Mouse (Mus musculus): ENCODE data around the gene Mex3a. TPM values are rescaled to one million over a fixed set of nuclear protein-coding genes. Genes with fewer than 3 reads are reported as not detected.

The Mex3a gene
- polyA plus RNA-seq, 1 experiment = 1.2 TPM

DNA sequence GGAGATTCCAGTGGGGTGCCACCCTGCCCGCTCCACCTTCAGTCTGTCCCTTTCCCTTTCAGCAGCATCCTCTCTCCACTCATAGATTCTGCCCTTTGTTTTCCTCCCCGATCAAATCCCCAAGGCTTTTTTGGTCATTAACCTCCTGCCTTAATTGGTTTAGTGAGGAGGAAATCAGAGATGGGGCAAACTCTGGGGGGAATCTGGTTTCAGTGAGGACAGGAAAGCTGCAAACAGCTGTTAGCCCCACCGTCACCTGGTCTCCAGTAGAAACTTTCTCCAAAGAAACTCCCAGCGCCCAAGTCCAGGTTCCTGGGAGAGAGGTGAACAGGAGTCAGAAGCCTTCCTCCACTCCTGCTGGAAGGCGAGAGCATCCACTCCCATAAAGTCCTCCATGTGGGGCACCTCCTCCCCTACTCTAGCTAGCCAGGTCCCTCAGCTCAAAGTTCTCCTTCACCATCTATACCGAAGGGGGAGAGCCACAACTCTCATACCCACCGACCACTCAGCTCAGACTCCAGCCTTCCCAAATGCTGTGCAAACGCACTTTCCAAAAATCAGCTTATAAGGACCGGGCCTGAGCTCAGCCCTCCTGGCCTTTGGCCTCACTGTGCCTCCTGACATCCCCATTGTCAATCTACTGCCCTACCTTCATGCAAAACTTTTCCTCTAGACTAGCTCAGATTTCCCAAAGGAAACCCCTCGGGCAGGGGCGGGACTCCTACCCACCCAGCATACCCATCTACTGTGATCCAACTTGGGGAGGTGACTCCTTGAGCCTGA lies 1.9 kb upstream of the Mex3a start:
- WGBS = 44% methylated on average over 11 of the region's 11 CpGs
- peak in 1 of 2 experiments; percentile 22 for DNase-seq
- Histone ChIP-seq H3K4me3 (replicated peaks; ENCODE audit: insufficient read depth, low read depth, low read length) (peak overlapping the region; percentile 84), H3K4me1 (ENCODE audit: control insufficient read depth, insufficient read depth, low read length) (peaks cover 16% of the 10 kb centered on the region), H3K27me3 (ENCODE audit: control insufficient read depth, insufficient read depth, low read length) (no peaks in the 10 kb centered on the region), H3K27ac (ENCODE audit: insufficient read depth, low read length) (no peak overlapping the region)
- TF ChIP-seq CTCF (IDR thresholded peaks at IDR 0.05; ENCODE audit: borderline replicate concordance, insufficient read depth, low read depth, low read length) = no peak

DNA sequence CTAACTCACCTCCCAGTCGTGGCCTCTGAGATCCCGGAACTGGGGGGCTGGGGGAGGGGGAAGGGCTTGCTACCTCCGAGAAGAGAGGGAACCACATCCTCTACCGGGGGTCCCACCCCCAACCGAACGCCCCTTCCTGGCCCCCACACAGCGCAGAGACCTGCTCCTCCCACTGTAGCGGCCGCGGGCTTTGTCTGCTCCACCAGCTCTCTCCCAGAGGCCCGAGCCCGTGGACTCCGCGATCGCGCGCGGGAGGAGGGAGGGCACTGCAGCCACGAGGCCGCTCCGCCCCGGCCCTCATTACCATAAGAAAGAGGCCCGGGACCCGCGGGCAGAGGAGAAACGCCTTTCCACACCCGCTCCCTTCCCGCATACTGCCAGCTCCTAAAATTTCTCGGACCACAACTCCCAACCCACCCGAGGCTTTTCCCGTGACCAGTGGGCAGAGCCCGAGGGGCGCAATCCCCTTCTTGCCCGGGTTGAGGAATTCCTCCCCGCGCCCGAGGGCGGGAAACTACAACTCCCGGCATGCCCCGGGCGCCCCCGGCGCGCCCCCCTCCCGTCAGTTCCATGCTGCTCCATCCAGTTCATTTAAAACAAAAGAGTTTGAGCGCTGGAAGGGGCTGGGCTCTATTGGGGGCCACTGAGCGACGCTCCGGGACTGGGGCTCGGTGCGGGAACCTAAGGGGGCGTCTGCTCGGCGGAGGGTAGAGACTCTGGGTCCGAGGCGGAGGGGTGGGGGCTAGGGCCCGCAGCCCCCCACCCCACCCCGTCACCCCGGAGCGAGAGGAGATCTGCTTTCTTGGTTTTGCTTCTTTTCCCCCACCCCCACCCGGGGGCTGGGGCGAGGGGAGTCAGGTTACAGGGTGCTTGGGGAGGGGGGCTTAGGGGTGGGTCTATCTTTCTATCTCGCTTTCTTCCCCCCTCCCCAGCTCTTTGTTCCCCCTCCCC lies 572 bp upstream of the Mex3a start:
- Histone ChIP-seq H3K4me1 (ENCODE audit: control insufficient read depth, insufficient read depth, low read length) (peaks cover 16% of the 10 kb centered on the region), H3K4me3 (replicated peaks; ENCODE audit: insufficient read depth, low read depth, low read length) (peak overlapping the region; percentile 84), H3K27me3 (ENCODE audit: control insufficient read depth, insufficient read depth, low read length) (no peaks in the 10 kb centered on the region), H3K27ac (ENCODE audit: insufficient read depth, low read length) (peak overlapping the region; percentile 42; the same call in 1 of the 2 replicates)
- peak; percentile 86 to 91 for DNase-seq
- TF ChIP-seq POLR2A (IDR thresholded peaks at IDR 0.05; ENCODE audit: borderline replicate concordance, insufficient read depth, low read length) = 0 out of 2 replicates have a peak, but pooled peaks have one; percentile 17
- TF ChIP-seq CTCF (IDR thresholded peaks at IDR 0.05; ENCODE audit: borderline replicate concordance, insufficient read depth, low read depth, low read length) = no peak
- under 1% methylated on average over 61 of the region's 63 CpGs for WGBS

DNA sequence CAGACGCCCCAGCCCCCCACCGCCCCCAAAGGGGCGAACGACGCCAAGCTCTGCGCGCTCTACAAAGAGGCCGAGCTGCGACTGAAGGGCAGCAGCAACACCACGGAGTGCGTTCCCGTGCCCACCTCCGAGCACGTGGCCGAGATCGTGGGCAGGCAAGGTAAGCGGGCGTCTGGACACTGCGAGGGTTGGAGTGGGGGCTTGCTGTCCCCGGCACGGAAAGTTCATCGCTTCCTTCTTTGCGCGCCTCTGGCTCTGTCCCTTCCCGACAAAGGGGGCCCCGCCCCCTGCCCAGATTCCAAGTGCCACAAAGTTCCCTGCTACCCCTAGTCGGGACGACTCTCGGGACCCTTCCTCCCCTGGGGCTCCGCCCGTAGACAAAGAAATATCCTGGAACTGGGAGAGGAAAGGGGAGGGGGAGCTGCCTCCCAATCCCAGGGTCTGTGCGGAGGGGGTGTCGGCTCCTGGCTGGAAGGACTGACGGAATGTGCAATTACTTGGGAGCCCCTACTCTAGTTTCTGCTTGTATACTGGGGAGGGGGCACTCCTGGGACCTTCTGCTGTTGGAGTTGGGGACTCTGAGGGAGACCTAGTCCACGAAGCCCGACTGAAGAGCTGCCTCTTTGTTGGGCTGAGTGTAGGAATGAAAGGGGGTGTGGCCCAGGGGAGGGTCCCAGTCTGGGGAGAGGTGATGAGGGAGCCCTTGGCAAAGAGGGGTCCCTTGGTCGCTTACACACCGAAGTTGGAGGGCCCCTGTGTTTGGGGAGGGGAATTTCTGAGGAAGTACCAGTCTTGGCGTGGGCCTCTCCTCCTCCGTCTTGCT lies 705 bp downstream of the Mex3a start:
- TF ChIP-seq POLR2A (IDR thresholded peaks at IDR 0.05; ENCODE audit: borderline replicate concordance, insufficient read depth, low read length) = no peak
- TF ChIP-seq CTCF (IDR thresholded peaks at IDR 0.05; ENCODE audit: borderline replicate concordance, insufficient read depth, low read depth, low read length) = no peak
- Histone ChIP-seq H3K27me3 (ENCODE audit: control insufficient read depth, insufficient read depth, low read length) (no peaks in the 10 kb centered on the region), H3K4me1 (ENCODE audit: control insufficient read depth, insufficient read depth, low read length) (peaks cover 16% of the 10 kb centered on the region), H3K4me3 (replicated peaks; ENCODE audit: insufficient read depth, low read depth, low read length) (peak overlapping the region; percentile 58), H3K27ac (ENCODE audit: insufficient read depth, low read length) (no peak overlapping the region)
- peak; percentile 30 to 32 for DNase-seq
- 6% methylated on average over 40 of the region's 40 CpGs for WGBS

DNA sequence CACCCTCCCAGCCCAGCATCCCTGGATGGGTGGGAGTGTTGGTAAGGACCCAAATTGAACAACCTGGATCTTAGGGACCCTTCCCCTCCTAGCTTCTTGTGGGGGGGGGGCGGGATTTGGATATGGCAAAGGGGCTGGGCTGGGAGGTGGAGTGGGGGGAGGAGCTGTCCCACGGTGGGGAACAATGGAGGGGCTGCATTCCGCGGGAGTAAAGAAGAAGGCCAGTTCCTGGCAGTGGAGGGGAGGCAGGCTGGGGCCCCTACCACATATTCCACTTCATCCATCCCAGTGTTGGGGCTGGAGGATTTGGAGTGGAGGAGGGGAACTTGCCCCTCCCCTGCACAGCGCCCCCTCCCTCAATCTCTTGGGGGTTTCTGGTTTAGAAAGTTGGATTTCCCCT lies 1.5 kb downstream of the Mex3a start:
- no peak for DNase-seq
- H3K27me3 ChIP-seq (ENCODE audit: control insufficient read depth, insufficient read depth, low read length) = no peaks in the 10 kb centered on the region
- H3K4me1 ChIP-seq (ENCODE audit: control insufficient read depth, insufficient read depth, low read length) = peaks cover 16% of the 10 kb centered on the region
- no peak overlapping the region for H3K4me3 ChIP-seq (replicated peaks; ENCODE audit: insufficient read depth, low read depth, low read length)
- WGBS = 25% methylated on average over 5 of the region's 5 CpGs
- no peak overlapping the region for H3K27ac ChIP-seq (ENCODE audit: insufficient read depth, low read length)
- TF ChIP-seq POLR2A (IDR thresholded peaks at IDR 0.05; ENCODE audit: borderline replicate concordance, insufficient read depth, low read length) (no peak), CTCF (IDR thresholded peaks at IDR 0.05; ENCODE audit: borderline replicate concordance, insufficient read depth, low read depth, low read length) (no peak)

- peaks cover 10% of the 10 kb centered on the region; the same call in 1 of the 2 replicates for H3K4me1 ChIP-seq (ENCODE audit: control insufficient read depth, insufficient read depth, low read length)
- TF ChIP-seq POLR2A (IDR thresholded peaks at IDR 0.05; ENCODE audit: borderline replicate concordance, insufficient read depth, low read length) (no peak), CTCF (IDR thresholded peaks at IDR 0.05; ENCODE audit: borderline replicate concordance, insufficient read depth, low read depth, low read length) (no peak)
- H3K27ac ChIP-seq (ENCODE audit: insufficient read depth, low read length) = no peak overlapping the region
- DNase-seq = no peak
- 61% methylated on average over 3 of the region's 3 CpGs for WGBS
- no peaks in the 10 kb centered on the region for H3K27me3 ChIP-seq (ENCODE audit: control insufficient read depth, insufficient read depth, low read length)
- no peak overlapping the region for H3K4me3 ChIP-seq (replicated peaks; ENCODE audit: insufficient read depth, low read depth, low read length)
Observed at GRCm38 (mm10) chr3:88535005-88535404, 2.8 kb downstream of the Mex3a start.

DNA sequence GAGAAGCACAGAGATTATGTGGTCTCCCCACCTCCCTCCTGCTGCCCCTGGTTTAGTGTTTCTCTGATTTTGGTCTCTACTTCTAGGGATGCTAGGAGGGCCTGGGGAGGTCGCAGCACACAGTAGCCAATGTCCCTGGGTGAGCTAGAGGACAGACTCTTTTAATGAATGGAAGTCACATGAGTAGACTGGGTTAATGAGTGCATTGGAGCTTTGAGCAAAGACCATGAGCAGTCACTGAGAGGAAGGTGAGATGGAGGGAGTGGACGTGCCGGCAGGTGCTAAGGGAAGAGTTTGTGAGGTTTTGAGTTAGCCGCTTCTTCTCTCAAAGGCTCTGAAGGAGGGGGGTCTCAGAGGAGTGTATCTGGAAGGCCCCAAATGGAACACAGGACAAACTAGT lies 3.3 kb downstream of the Mex3a start:
- no peaks in the 10 kb centered on the region for H3K27me3 ChIP-seq (ENCODE audit: control insufficient read depth, insufficient read depth, low read length)
- TF ChIP-seq POLR2A (IDR thresholded peaks at IDR 0.05; ENCODE audit: borderline replicate concordance, insufficient read depth, low read length) (no peak), CTCF (IDR thresholded peaks at IDR 0.05; ENCODE audit: borderline replicate concordance, insufficient read depth, low read depth, low read length) (no peak)
- no peak overlapping the region for H3K27ac ChIP-seq (ENCODE audit: insufficient read depth, low read length)
- H3K4me3 ChIP-seq (replicated peaks; ENCODE audit: insufficient read depth, low read depth, low read length) = no peak overlapping the region
- WGBS = 82% methylated on average over 4 of the region's 4 CpGs
- DNase-seq = no peak
- H3K4me1 ChIP-seq (ENCODE audit: control insufficient read depth, insufficient read depth, low read length) = peaks cover 6% of the 10 kb centered on the region

All from cerebellum, adult 2 months (tissue).